Mouse (Mus musculus) layer of hippocampus, adult 8-10 months (tissue): Measurements from ENCODE around the gene Klhl1. TPM values are rescaled to one million over a fixed set of nuclear protein-coding genes. Genes with fewer than 3 reads are reported as not detected.

Experiments used
- DNase-seq, 2 experiments: peaks; one replicate each; pipeline ENCODE4 v3.0.0; 2022; ENCODE audit warnings: low spot score in 2 of 2
- total RNA-seq, 4 experiments: library from RNA; stranded (reverse); gene quantifications; 2 replicates each; pipeline ENCODE4 v1.2.4; 2022

The Klhl1 gene
- under 1 TPM; 0.52 to 0.95 (median 0.62) TPM for total RNA-seq

- DNase-seq = peak in 1 of 2 experiments; percentile 3
Observed at GRCm38 (mm10) chr14:96518954-96519682, at the start of gene Klhl1. Gene Klhl1, minus strand, starts transcription at chr14:96519102.

- no peak for DNase-seq
Observed at GRCm38 (mm10) chr14:96553668-96554067, 34.8 kb upstream of the Klhl1 start.

GRCm38 (mm10) chr14:96518151-96518953 lies 550 bp downstream of the Klhl1 start:
- DNase-seq = peak in 1 of 2 experiments; percentile 7

GRCm38 (mm10) chr14:96517727-96518126 lies 1.2 kb downstream of the Klhl1 start:
- peak in 1 of 2 experiments; percentile 2 for DNase-seq

- DNase-seq = no peak
Observed at GRCm38 (mm10) chr14:96499936-96500335, 19.0 kb downstream of the Klhl1 start.

GRCm38 (mm10) chr14:96471812-96472211 lies 47.1 kb downstream of the Klhl1 start:
- no peak for DNase-seq

- no peak for DNase-seq
Observed at GRCm38 (mm10) chr14:96471336-96471735, 47.6 kb downstream of the Klhl1 start.

GRCm38 (mm10) chr14:96461756-96462155 lies 57.1 kb downstream of the Klhl1 start:
- DNase-seq = peak in 1 of 2 experiments; percentile 20

- no peak for DNase-seq
Observed at GRCm38 (mm10) chr14:96392032-96392737, 126.7 kb downstream of the Klhl1 start.

GRCm38 (mm10) chr14:96362727-96363126 lies 156.2 kb downstream of the Klhl1 start:
- DNase-seq = no peak

- no peak for DNase-seq
Observed at GRCm38 (mm10) chr14:96348220-96348619, 170.7 kb downstream of the Klhl1 start.

GRCm38 (mm10) chr14:96331069-96331468 lies 187.8 kb downstream of the Klhl1 start:
- DNase-seq = no peak

GRCm38 (mm10) chr14:96217805-96218441 lies 301.0 kb downstream of the Klhl1 start:
- DNase-seq = no peak

GRCm38 (mm10) chr14:96194795-96195194 lies 324.1 kb downstream of the Klhl1 start:
- peak in 1 of 2 experiments; percentile 5 for DNase-seq

GRCm38 (mm10) chr14:96174546-96174945 lies 344.4 kb downstream of the Klhl1 start:
- DNase-seq = no peak

- DNase-seq = no peak
Observed at GRCm38 (mm10) chr14:96143137-96143536, 375.8 kb downstream of the Klhl1 start.

- peak in 1 of 2 experiments; percentile 8 for DNase-seq
Observed at GRCm38 (mm10) chr14:96140246-96140645, 378.7 kb downstream of the Klhl1 start.

GRCm38 (mm10) chr14:96107396-96107795 lies 411.5 kb downstream of the Klhl1 start:
- no peak for DNase-seq

GRCm38 (mm10) chr14:96081681-96082207 lies 437.2 kb downstream of the Klhl1 start:
- no peak for DNase-seq

GRCm38 (mm10) chr14:96065884-96066283 lies 453.0 kb downstream of the Klhl1 start:
- no peak for DNase-seq
